Comparison of ENCODE assay signal across 8 mouse cellular contexts in the genomic region with DNA sequence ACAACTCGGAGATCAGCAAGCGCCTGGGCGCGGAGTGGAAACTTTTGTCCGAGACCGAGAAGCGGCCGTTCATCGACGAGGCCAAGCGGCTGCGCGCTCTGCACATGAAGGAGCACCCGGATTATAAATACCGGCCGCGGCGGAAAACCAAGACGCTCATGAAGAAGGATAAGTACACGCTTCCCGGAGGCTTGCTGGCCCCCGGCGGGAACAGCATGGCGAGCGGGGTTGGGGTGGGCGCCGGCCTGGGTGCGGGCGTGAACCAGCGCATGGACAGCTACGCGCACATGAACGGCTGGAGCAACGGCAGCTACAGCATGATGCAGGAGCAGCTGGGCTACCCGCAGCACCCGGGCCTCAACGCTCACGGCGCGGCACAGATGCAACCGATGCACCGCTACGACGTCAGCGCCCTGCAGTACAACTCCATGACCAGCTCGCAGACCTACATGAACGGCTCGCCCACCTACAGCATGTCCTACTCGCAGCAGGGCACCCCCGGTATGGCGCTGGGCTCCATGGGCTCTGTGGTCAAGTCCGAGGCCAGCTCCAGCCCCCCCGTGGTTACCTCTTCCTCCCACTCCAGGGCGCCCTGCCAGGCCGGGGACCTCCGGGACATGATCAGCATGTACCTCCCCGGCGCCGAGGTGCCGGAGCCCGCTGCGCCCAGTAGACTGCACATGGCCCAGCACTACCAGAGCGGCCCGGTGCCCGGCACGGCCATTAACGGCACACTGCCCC. TPM values are rescaled to one million over a fixed set of nuclear protein-coding genes. Genes with fewer than 3 reads are reported as not detected.
DNase-seq lines count a peak whose midpoint lies in the region; ATAC-seq lines count a peak whose summit lies in the region.

No protein-coding gene starts in this region.

- peaks cover 90% of the 10 kb centered on the region for H3K27me3 ChIP-seq in embryonic facial prominence, embryonic 10.5 days (replicated peaks; ENCODE audit: low read depth, poor library complexity, severe bottlenecking)
- peaks cover 13% of the 10 kb centered on the region for H3K27me3 ChIP-seq in hindbrain, embryonic 11.5 days (ENCODE audit: control insufficient read depth, insufficient read depth, low read length)
- H3K27me3 ChIP-seq in midbrain, embryonic 10.5 days (ENCODE audit: low read depth, poor library complexity, severe bottlenecking), result peaks cover 31% of the 10 kb centered on the region

- peak; percentile 20; the same call in 1 of the 2 replicates for ATAC-seq in hindbrain, embryonic 11.5 days (ENCODE audit: low FRiP score)

- no peaks in the 10 kb centered on the region for H3K9me3 ChIP-seq in embryonic facial prominence, embryonic 10.5 days
- H3K9me3 ChIP-seq in hindbrain, embryonic 11.5 days (ENCODE audit: control insufficient read depth, low read length), result no peaks in the 10 kb centered on the region
- H3K9me3 ChIP-seq in midbrain, embryonic 10.5 days (replicated peaks), result no peaks in the 10 kb centered on the region

- WGBS in embryonic facial prominence, embryonic 10.5 days, result under 1% methylated on average over 67 of the region's 67 CpGs
- WGBS in hindbrain, embryonic 11.5 days, result under 1% methylated on average over 64 of the region's 67 CpGs
- under 1% methylated on average over 67 of the region's 67 CpGs for WGBS in midbrain, embryonic 10.5 days

- peak overlapping the region; percentile 93 for H3K27ac ChIP-seq in embryonic facial prominence, embryonic 10.5 days (replicated peaks)
- H3K27ac ChIP-seq in hindbrain, embryonic 11.5 days (ENCODE audit: low read depth, low read length), result peak overlapping the region; percentile 98
- peak overlapping the region; percentile 100 for H3K27ac ChIP-seq in midbrain, embryonic 10.5 days (replicated peaks)

- intact Hi-C loops in left cerebral cortex, postnatal 4 days (cut with DNase I), result no loop called here

- H3K4me2 ChIP-seq in hindbrain, embryonic 11.5 days (replicated peaks; ENCODE audit: low read depth, low read length), result peak overlapping the region; percentile 66

- H3K9ac ChIP-seq in hindbrain, embryonic 11.5 days (ENCODE audit: low read depth, low read length), result peak overlapping the region; percentile 96

- H3K4me3 ChIP-seq in embryonic facial prominence, embryonic 10.5 days, result peak overlapping the region; percentile 72
- H3K4me3 ChIP-seq in hindbrain, embryonic 11.5 days (ENCODE audit: low read depth, low read length), result peak overlapping the region; percentile 87
- H3K4me3 ChIP-seq in midbrain, embryonic 10.5 days, result peak overlapping the region; percentile 99

- H3K36me3 ChIP-seq in embryonic facial prominence, embryonic 10.5 days (replicated peaks), result peaks cover 5% of the 10 kb centered on the region; the same call in 1 of the 2 replicates
- no peaks in the 10 kb centered on the region for H3K36me3 ChIP-seq in hindbrain, embryonic 11.5 days (ENCODE audit: control insufficient read depth, insufficient read depth, low read length)
- peaks cover 26% of the 10 kb centered on the region for H3K36me3 ChIP-seq in midbrain, embryonic 10.5 days

- peak; percentile 60 for DNase-seq in left cerebral cortex, postnatal 4 days
- no peak for DNase-seq in left cerebral cortex, adult 9 months (ENCODE audit: low spot score in 2 of 2)
- DNase-seq in embryonic facial prominence, embryonic 10.5 days (ENCODE audit: low spot score), result peak; percentile 78
- DNase-seq in hindbrain, embryonic 11.5 days (ENCODE audit: low spot score), result peak; percentile 77
- DNase-seq in midbrain, embryonic 10.5 days (ENCODE audit: low spot score), result peak; percentile 74
- DNase-seq in adipocyte (ENCODE audit: low spot score), result no peak
- DNase-seq in thymus, postnatal 4 days, result no peak
- DNase-seq in right cerebral cortex, postnatal 4 days, result no peak

- peaks cover 34% of the 10 kb centered on the region for H3K4me1 ChIP-seq in embryonic facial prominence, embryonic 10.5 days
- H3K4me1 ChIP-seq in hindbrain, embryonic 11.5 days (replicated peaks; ENCODE audit: control insufficient read depth, insufficient read depth, low read length), result no peaks in the 10 kb centered on the region
- peaks cover 45% of the 10 kb centered on the region for H3K4me1 ChIP-seq in midbrain, embryonic 10.5 days

RNA-seq across cellular contexts. Expression of gene Sox2, which starts 0.6 kb away (rescaled TPM):
- 10 to 100 TPM; 55.8 to 59.3 TPM for total RNA-seq in left cerebral cortex, postnatal 4 days (2021)
- 12.2 and 16.1 TPM in 2 replicates for polyA plus RNA-seq in embryonic facial prominence, embryonic 10.5 days (2016; fragmentation: Nextera tagmentation; extraction: Ambion mirVana)
- 25.1 and 36.7 TPM in 2 replicates for polyA plus RNA-seq in hindbrain, embryonic 11.5 days (2014; fragmentation: Nextera tagmentation; extraction: Ambion mirVana)
- 28.8 and 31.9 TPM in 2 replicates for polyA plus RNA-seq in midbrain, embryonic 10.5 days (2016; fragmentation: Nextera tagmentation; extraction: Ambion mirVana)

Comparison
In these comparisons a context has a peak if more than half of its experiments do, and no peak if none do; other contexts are left out.
1. DNase-seq: peak in left cerebral cortex, postnatal 4 days (single experiment), embryonic facial prominence, embryonic 10.5 days (single experiment), hindbrain, embryonic 11.5 days (single experiment) and midbrain, embryonic 10.5 days (single experiment); none in left cerebral cortex, adult 9 months (0 of 2), adipocyte (single experiment), thymus, postnatal 4 days (single experiment) and right cerebral cortex, postnatal 4 days (single experiment).
2. Peak in every context shown above with its lines, with median percentiles within 50 percentile points of each other: H3K27ac ChIP-seq and H3K4me3 ChIP-seq.